Mouse (Mus musculus): ENCODE measurements at regions not wholly inside any gene's neighbourhood (a gene's known extent, or its start where the extent isn't known, plus 50 kb on each side); places are given as distances from the start of the nearest gene placed in this dataset.

- Histone ChIP-seq H3K4me3 (no peak overlapping the region), H3K27ac (no peak overlapping the region)
- no peak for DNase-seq
- no peak for TF ChIP-seq CTCF (IDR thresholded peaks at IDR 0.05)
- intact Hi-C loops (cut with DNase I): no loop called here
Measured at GRCm38 (mm10) chr1:57322535-57322934, 54.9 kb upstream of the 1700066M21Rik start.

GRCm38 (mm10) chr1:57323118-57323517, 54.3 kb upstream of the 1700066M21Rik start:
- DNase-seq: no peak
- no peak overlapping the region for H3K27ac ChIP-seq
- no peak for TF ChIP-seq CTCF (IDR thresholded peaks at IDR 0.05)
- intact Hi-C loops (cut with DNase I): no loop called here
- H3K4me3 ChIP-seq: no peak overlapping the region

- Histone ChIP-seq H3K4me3 (no peak overlapping the region), H3K27ac (no peak overlapping the region)
- TF ChIP-seq CTCF (IDR thresholded peaks at IDR 0.05): no peak
- intact Hi-C loops (cut with DNase I): no loop called here
- no peak for DNase-seq
Measured at GRCm38 (mm10) chr1:57325585-57326165, 51.7 kb upstream of the 1700066M21Rik start.
